Mouse (Mus musculus) ES-Bruce4 (cell line): ENCODE data around the gene Gdpd5. TPM values are rescaled to one million over a fixed set of nuclear protein-coding genes. Genes with fewer than 3 reads are reported as not detected.

Source experiments
- H3K27ac ChIP-seq: 2 replicates; pipeline ENCODE4 v1.5.1; 2012; ENCODE audit warnings: low read length, inconsistent platforms; ENCODE audit not compliant: insufficient read depth
- H3K27me3 ChIP-seq: 2 replicates; pipeline ENCODE4 v1.6.1; 2012; ENCODE audit warnings: mild to moderate bottlenecking, low read length, inconsistent platforms; ENCODE audit not compliant: control insufficient read depth, poor library complexity, insufficient read depth, severe bottlenecking
- H3K36me3 ChIP-seq: 2 replicates; pipeline ENCODE4 v1.6.1; 2012; ENCODE audit warnings: inconsistent platforms, mild to moderate bottlenecking, low read length, moderate library complexity; ENCODE audit not compliant: control insufficient read depth, poor library complexity, insufficient read depth, severe bottlenecking
- H3K4me1 ChIP-seq: one replicate; pipeline ENCODE4 v1.8.1; 2011; ENCODE audit warnings: low read length; ENCODE audit not compliant: control insufficient read depth, insufficient read depth
- H3K4me3 ChIP-seq: 2 replicates; pipeline ENCODE4 v1.5.1; 2011; ENCODE audit warnings: low read depth, mild to moderate bottlenecking, low read length
- H3K9ac ChIP-seq: 2 replicates; pipeline ENCODE4 v1.6.1; 2012; ENCODE audit warnings: low read depth, mild to moderate bottlenecking, inconsistent platforms; ENCODE audit not compliant: poor library complexity, severe bottlenecking
- H3K9me3 ChIP-seq: replicated peaks from 2 replicates; pipeline ENCODE4 v1.6.1; 2012; ENCODE audit warnings: mild to moderate bottlenecking, low read length, inconsistent platforms; ENCODE audit not compliant: control insufficient read depth, poor library complexity, insufficient read depth, severe bottlenecking
- CTCF ChIP-seq: IDR thresholded peaks from one replicate; pipeline ENCODE4 v1.8.1; 2011; ENCODE audit warnings: low read depth, low read length
- EP300 ChIP-seq: IDR thresholded peaks from 2 replicates; pipeline ENCODE4 v1.6.1; 2011; ENCODE audit warnings: low read depth, low read length; ENCODE audit not compliant: insufficient read depth
- POLR2A ChIP-seq: IDR thresholded peaks from one replicate; pipeline ENCODE4 v1.8.1; 2011; ENCODE audit warnings: low read length; ENCODE audit not compliant: insufficient read depth
- polyA plus RNA-seq: library from polyadenylated mRNA; stranded (reverse); fragments of >200 nt; gene quantifications from 2 replicates; pipeline ENCODE4 v1.2.4, GENCODE M21; 2011; ENCODE audit warnings: low read depth; ENCODE audit not compliant: missing spikeins, insufficient read depth, insufficient read length

Gene Gdpd5
- polyA plus RNA-seq, 1 experiment = 5.9 TPM

GRCm38 (mm10) chr7:99390559-99390958 is 9.3 kb downstream of the Gdpd5 start:
- H3K36me3 ChIP-seq = no peaks in the 10 kb centered on the region
- no peak overlapping the region for H3K4me3 ChIP-seq
- TF ChIP-seq POLR2A (no peak), EP300 (no peak), CTCF (no peak)
- no peak overlapping the region for H3K27ac ChIP-seq
- no peak overlapping the region for H3K9ac ChIP-seq
- H3K9me3 ChIP-seq = no peaks in the 10 kb centered on the region
- no peaks in the 10 kb centered on the region for H3K27me3 ChIP-seq
- H3K4me1 ChIP-seq = peaks cover 3% of the 10 kb centered on the region

GRCm38 (mm10) chr7:99392696-99393095 is 11.5 kb downstream of the Gdpd5 start:
- Histone ChIP-seq H3K27me3 (no peaks in the 10 kb centered on the region), H3K4me1 (peaks cover 3% of the 10 kb centered on the region), H3K4me3 (no peak overlapping the region), H3K27ac (no peak overlapping the region), H3K9ac (no peak overlapping the region), H3K36me3 (no peaks in the 10 kb centered on the region), H3K9me3 (no peaks in the 10 kb centered on the region)
- no peak for TF ChIP-seq CTCF
- TF ChIP-seq EP300 = no peak
- no peak for TF ChIP-seq POLR2A

- no peaks in the 10 kb centered on the region for H3K36me3 ChIP-seq
- TF ChIP-seq CTCF (no peak), EP300 (no peak), POLR2A (no peak)
- H3K9ac ChIP-seq = no peak overlapping the region
- H3K4me1 ChIP-seq = peaks cover 3% of the 10 kb centered on the region
- H3K4me3 ChIP-seq = no peak overlapping the region
- H3K9me3 ChIP-seq = no peaks in the 10 kb centered on the region
- H3K27ac ChIP-seq = no peak overlapping the region
- H3K27me3 ChIP-seq = no peaks in the 10 kb centered on the region
These were observed 12.6 kb downstream of the Gdpd5 start for GRCm38 (mm10) chr7:99393711-99394325.

- Histone ChIP-seq H3K27ac (no peak overlapping the region), H3K4me1 (peaks cover 3% of the 10 kb centered on the region), H3K4me3 (no peak overlapping the region)
These were observed 14.2 kb downstream of the Gdpd5 start for GRCm38 (mm10) chr7:99395385-99395784.

GRCm38 (mm10) chr7:99395908-99396616 is 14.8 kb downstream of the Gdpd5 start:
- Histone ChIP-seq H3K4me3 (no peak overlapping the region), H3K27ac (no peak overlapping the region), H3K36me3 (no peaks in the 10 kb centered on the region), H3K4me1 (peaks cover 2% of the 10 kb centered on the region), H3K9ac (no peak overlapping the region), H3K27me3 (no peaks in the 10 kb centered on the region), H3K9me3 (no peaks in the 10 kb centered on the region)
- TF ChIP-seq CTCF (no peak), EP300 (no peak), POLR2A (no peak)

More at GRCm38 (mm10) chr7:99395385-99395784, 14.2 kb downstream of the Gdpd5 start:
- TF ChIP-seq EP300 (no peak), POLR2A (no peak), CTCF (no peak)
- H3K27me3 ChIP-seq = no peaks in the 10 kb centered on the region
- no peaks in the 10 kb centered on the region for H3K9me3 ChIP-seq
- no peaks in the 10 kb centered on the region for H3K36me3 ChIP-seq
- no peak overlapping the region for H3K9ac ChIP-seq

- no peaks in the 10 kb centered on the region for H3K36me3 ChIP-seq
- peaks cover 1% of the 10 kb centered on the region for H3K4me1 ChIP-seq
- no peak for TF ChIP-seq EP300
- TF ChIP-seq POLR2A = no peak
- TF ChIP-seq CTCF = no peak
- H3K27ac ChIP-seq = no peak overlapping the region
- H3K9me3 ChIP-seq = 0 out of 2 replicates have a peak, but pooled peaks cover 2% of the 10 kb centered on the region
- no peak overlapping the region for H3K9ac ChIP-seq
- H3K4me3 ChIP-seq = no peak overlapping the region
- no peaks in the 10 kb centered on the region for H3K27me3 ChIP-seq
These were observed 15.9 kb downstream of the Gdpd5 start for GRCm38 (mm10) chr7:99396994-99397659.
